Mouse (Mus musculus): ENCODE measurements around the gene Rbfox1. TPM values are rescaled to one million over a fixed set of nuclear protein-coding genes. Genes with fewer than 3 reads are reported as not detected.
A peak's percentile ranks its signal among the peaks of the same experiment; 100 is the strongest.

The Rbfox1 gene
- total RNA-seq, 2 experiments from 2014 or later, result 42.1 to 47.4 TPM

DNA sequence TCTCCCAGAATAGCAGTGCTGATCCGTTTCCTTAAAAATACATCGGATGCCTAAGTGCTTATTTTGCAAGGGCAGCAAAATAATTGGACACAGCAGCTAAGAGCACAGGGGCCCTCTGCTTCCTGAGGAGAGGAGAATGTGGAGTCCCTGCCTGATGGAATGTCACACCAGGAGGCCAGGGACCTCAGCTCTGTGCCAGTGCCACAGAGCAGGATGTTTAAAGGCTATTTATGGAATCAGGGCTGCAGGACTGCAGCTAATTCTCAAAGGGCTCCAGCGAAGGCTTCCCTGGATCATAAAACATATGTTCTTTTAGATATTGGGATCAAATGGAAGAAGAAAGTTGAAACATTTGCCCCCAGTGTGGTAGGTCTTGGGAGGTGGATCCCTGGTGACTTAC lies 201.0 kb downstream of the Rbfox1 start:
- peak; percentile 11 to 38 for DNase-seq

DNA sequence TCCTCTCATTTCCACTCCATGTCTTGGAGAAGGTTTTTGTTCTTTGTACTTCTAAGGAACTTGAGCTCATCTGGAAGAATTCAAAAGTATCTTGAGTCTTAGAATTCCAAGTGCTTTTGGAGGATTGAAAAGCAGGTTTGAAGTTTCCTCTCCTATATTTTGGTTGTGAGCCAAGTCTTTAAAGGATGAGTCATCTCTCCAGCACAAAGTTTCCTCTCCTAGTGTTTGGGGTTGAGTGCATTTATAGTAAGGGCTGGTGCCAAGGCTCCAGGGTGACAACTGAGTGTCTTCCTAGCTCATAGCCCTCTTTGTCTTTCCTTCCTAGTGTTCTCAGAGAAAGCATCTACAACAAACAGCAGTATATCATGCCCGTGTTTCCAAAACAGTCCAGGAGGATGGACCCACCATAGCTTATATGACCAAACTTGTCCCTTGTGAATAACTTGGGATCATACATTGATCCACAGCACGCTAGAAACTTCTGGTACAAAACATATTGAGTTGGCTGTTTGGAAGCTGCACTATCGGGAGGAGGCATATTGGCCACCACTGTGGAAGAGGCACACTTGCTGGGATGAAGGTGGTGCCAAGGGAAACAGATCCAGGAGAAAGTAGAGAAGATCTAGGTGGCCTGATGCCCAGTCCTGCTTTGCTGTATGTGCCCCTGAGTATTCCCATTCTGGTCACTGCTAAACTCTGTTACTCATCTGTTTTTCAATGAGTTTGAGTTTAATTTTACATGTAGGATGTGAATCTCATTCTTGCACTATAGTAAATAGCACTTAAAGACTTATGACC lies 206.4 kb downstream of the Rbfox1 start:
- no peak for DNase-seq
- intact Hi-C loops (cut with DNase I), result no loop called here

More for the DNA sequence above, 201.0 kb downstream of the Rbfox1 start:
- intact Hi-C loops (cut with DNase I), result no loop called here

DNA sequence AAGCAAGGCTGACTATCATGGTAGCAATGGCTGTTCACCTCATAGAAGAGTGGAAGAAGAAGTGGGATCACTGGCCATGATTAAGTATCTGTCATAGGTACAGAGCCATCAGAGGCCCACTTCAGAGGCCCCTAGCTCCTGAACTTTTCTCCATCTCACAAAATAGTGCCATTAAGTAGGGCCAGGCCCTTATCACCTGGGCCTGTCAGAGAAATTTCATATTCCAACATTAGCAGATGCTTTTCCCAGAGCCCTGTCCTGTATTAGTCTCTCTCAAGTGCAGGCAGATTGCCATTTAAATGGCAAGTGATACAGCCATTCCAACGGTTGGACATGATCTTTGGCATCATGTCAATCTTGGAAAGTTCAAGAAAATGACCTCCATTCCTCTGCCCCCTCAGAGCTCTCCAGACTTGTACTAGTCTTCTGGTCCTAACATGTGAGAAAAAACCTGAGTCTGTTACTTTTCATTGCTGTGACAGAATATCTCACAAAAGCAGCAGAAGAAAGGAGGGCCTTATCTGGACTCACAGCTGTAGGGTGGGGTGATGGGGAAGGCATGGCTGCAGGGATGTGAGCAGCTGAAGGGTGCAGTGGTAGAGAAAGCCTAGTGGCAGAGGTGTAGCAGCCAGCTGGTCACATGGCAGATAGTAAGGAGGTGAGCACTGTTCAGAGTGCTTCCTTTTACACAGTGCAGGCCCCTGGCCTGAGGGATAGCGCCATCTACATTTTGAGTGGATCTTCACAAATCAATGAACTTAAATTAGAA lies 210.6 kb downstream of the Rbfox1 start:
- DNase-seq, result no peak
- intact Hi-C loops (cut with DNase I), result no loop called here

DNA sequence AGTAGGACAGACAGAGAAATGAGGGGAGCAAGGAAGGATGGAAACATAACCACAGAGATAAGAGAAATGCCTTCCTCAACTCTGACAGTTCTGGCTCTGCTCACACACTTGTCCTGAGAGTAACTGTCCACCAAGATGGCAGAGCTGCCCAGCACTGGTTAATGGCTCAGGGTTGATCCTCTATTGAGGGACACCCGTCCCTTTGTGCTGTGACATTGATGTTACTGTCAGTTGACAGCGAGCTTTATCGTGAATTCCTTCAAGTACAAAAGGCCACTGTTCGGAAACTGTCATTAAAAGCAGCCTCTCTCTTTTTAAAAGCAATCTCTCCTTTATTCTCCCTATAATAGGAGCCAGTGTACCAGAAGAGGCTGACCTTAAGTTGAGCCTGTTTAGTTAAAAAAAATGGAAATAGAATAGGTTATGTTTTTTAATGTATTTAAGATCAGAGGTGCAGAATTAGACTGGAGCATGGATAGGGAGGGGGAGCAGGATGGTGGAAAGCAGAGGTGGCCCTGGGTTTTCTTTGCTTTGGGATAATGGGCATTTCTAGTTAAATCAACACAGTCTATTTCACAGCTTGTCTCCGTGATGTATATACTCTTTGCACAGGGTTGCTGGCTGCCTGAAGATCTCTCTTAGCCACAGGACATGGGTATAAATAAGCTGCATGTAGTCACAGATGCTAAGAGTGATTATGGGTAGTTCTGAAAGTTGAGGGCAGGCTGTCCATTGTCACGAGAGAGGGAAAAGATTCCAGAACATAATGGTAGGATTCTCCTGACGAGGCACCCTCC lies 212.3 kb downstream of the Rbfox1 start:
- no peak for DNase-seq
- intact Hi-C loops (cut with DNase I), result no loop called here

DNA sequence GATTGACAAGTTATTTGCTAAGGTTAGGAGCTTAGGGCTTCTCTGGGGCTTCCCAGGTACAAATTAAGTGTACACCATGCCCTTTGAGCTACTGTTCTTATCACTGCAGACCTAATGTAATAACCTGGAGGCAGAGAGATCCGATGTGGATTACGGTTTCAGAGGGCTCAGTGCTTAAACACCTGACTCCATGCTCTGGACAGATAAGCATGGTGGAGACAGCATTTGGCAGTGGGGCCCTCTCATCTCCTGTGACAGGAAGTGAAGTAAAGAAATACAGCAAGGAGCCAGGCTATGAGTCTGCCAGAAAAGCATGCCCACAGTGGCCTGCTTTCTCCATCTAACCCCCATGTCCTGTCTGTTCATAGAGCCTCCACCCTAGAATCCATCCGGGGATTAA lies 213.0 kb downstream of the Rbfox1 start:
- DNase-seq, result no peak
- intact Hi-C loops (cut with DNase I), result no loop called here

DNA sequence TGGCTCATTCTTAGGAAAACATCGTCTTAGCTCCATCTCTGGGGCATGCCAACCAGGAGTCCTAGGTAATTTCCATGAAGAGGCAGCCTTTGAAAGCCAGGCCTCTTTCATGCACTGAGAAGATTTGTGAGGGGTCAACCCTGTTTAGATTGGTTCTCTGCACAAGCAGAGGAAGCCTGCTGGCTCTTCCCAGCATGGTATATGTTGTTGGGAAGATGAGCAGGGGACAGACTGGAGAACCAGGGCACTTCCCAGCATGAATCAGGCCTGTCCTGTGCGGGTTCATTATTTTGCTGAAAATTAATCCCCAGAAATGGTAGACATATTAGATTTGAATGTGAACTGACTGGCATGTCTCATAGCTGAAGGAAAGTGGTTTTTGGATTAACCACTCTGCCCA lies 214.4 kb downstream of the Rbfox1 start:
- intact Hi-C loops (cut with DNase I), result no loop called here
- no peak for DNase-seq

DNA sequence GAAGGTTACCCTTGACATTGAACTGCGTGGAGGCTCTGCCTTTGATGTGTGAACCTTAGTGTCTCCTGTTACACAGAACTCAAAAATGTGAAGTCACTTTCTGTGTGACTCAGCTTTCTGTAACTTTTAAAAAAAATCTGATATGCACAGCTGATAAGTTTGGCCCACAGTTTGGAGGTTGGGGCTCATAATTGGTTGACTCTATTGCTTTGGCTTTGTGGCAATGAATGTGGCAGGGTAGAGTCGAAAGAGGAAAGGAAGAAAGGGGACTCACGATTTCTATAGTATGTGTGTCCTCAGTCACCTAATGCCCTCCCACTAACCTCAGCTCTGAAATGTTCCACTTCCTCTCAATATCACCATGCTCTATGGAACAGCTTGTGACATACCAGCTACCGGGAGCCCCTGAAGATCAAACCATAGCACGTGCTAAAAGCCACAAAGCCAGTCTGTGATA lies 215.3 kb downstream of the Rbfox1 start:
- intact Hi-C loops (cut with DNase I), result no loop called here
- DNase-seq, result no peak

DNA sequence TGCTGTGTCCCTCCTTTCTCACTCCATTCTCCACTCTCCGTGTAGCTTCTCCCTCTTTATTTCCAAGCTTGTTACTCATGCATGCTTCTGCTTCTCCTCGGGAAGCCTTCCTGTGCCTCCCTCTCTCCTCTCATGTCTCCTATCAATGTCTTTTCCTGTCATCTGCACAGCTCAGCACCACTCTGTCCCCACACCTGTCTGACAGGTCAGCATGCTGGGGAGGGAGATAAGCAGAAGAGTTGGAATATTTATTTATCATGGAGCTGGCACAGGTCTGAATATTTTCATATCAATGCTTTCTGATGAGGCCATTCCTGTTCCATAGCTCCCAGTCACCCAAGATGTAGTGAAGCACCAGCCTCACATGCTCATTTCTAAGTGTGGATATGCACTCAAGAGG lies 218.6 kb downstream of the Rbfox1 start:
- intact Hi-C loops (cut with DNase I), result no loop called here
- no peak for DNase-seq

DNA sequence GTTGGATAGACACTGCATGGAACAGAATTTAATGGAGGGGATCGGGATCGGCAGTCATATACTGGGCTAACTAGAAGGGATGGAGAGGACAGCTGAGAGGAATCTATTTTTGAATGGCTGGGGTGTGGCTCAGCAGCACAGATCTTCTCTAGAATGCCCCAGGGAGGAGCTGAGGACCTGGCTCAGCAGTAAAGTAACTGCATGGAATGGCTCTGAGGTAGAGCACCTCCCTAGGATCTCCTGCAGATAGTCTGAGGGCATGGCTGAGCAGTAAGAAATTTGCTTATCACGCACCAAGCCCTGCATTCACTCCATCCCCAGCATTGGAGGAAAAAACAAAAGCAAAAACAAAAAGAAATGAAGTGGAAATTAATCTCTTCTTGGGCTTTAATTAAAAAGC lies 225.0 kb downstream of the Rbfox1 start:
- intact Hi-C loops (cut with DNase I), result no loop called here
- no peak for DNase-seq

DNA sequence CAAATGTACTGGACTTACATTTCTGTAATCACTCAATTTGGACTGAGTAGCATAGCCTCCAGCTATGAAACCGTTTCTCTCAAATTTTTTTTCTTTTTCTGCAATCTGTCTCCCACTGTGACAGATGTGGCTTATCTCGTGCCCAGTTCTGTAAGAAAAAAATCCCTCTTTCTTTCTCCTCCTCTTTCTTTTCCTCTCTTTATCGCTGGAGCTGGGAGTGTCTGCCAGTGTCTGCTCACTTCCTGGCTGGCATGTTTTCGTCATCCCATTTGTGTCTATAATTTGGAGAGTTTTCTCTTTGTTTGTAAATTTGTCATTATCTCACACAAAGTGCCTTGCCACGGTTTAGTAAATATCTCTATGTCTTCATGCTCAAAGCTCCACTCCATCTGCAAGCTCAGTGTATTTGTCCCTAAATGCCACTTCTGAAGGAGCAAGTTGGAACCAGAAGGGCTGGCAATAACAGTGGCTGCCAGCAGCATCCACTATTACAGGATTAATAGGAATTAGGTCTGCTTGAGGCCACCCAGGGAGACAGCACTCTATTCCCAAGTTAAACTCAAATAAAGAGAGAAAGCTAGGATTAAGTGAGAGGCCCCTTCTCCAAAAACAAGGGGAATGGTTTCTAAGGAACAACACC lies 228.8 kb downstream of the Rbfox1 start:
- no peak for DNase-seq
- intact Hi-C loops (cut with DNase I), result no loop called here

DNA sequence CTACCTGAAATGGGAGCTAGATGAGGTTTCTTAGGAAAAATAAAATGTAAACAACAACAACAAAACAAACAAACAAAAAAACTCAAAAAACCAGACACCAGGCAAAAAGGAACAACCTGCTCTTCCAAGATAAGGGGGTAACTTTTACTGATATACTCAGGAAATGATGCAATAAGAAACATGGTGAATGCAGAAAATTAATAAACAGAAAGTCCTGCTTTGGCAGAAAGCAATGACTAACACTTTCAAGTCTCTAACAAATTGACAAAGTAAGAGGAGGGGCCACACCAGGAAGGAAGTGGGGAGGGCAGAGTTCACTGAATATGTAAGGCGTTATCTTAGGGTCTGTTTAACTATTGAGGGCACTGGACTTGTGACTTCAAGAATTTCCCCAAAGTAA lies 234.3 kb downstream of the Rbfox1 start:
- intact Hi-C loops (cut with DNase I), result no loop called here
- no peak for DNase-seq

DNA sequence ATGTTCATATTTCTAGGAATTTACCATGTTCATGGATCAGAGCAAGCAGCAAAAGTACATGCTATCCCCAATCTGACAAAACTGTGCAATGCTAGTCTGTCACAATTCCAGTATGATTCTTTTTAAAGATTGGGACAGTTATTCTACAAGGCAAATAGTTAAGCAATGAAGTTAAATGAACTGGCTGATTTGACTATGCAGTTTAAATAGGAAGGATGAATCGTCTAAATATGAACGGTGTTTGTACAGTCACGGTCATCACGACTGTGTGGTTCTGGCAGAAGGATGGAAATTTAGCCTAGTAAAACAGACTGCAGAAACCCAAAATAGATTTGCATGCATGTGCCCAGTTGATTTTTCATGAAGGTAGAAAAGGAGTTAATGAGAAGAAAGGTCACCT lies 236.1 kb downstream of the Rbfox1 start:
- no peak for DNase-seq
- intact Hi-C loops (cut with DNase I), result no loop called here

DNA sequence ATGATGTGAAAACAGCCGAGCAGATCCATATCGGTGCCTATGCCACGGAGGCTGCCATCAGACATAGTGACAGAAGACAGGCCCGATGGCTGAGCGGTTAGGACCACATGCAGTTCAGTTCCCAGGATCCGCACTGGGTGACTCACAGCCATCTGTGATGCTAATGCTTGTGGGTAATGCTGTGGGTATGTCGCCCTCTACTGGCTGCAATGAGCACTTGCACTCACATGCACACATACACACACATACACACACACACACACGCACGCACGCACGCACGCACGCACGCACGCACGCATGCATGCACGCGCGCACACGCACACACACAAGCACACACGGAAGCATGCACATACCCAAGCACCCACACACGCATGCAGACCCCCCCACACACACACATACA lies 237.7 kb downstream of the Rbfox1 start:
- intact Hi-C loops (cut with DNase I), result no loop called here
- DNase-seq, result no peak

DNA sequence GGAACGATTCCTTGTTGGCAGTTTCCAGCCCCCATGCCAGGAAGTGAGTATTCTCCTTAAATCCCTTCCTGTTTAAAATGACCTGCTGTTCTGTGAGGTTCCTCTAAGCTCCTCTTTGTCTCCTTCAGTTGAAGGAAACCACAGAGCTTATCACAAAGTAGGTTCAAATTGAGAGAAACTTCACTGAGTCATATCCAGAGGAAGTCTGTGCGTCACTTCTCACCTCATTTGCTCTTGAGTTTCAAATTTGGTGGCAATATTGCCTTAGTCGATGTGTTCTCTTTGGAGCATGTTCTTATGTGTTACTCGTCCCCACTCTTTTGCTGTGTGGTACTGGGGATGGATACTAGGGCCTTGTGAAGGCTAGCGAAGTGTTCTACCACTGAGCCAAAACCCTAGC lies 243.2 kb downstream of the Rbfox1 start:
- intact Hi-C loops (cut with DNase I), result no loop called here
- DNase-seq, result no peak

DNA sequence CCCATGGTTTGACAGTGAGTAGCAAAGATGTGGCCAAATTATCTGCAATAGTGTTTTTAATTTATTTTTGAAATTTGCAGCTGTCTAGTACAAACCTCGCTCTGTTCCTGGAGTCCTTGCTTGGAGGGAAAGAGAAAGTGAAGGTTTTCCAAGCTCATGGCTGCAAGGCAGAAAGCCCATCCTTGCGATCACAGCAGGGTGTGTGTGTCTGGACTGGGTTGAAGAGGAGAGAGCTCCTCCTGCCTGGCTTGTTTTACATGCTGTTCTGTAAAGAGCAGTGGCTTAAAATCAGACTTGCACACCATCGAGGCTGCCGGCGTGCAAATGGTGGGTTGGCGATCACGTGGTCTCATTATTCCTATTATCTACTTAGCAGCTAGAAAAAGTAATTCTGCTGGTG lies 249.9 kb downstream of the Rbfox1 start:
- no peak for DNase-seq
- intact Hi-C loops (cut with DNase I), result no loop called here

DNA sequence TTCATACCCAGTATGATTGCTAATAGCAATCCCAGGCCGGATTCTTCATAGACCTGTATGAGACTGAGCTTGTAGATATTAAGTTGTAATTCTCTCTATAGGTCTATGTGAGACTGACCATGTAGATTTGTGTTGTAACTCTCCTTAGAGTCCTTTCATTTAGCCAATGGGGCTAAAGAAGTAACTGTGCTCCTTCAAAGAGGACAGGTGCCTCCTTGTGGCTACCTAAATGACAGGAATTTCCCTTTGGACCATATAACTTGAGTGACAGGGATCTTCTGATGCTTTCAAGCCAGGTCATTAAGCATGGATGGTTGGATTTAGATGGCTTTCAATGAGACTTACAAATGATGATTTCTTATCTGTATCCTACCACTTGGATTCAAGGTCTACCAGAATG lies 254.3 kb downstream of the Rbfox1 start:
- DNase-seq, result no peak
- intact Hi-C loops (cut with DNase I), result no loop called here

DNA sequence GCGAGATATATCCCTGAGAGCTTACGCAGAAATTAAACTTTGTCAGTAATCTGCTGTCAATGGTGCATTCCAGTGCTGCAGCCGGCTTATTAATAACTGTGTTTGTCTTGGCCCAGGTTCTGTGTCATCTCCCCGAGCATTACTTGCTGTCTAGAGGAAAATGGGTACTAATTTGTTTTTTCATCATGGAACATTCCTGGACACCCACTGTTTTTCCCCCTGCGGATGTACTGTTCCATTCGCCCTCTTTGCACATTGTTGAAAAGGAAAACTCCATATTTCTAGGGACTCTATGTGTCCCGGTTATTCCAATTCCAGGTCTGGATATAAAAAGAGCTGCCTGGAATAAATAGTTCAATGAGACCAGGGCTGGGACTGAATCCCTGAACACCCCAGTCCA lies 262.8 kb downstream of the Rbfox1 start:
- no peak for DNase-seq
- intact Hi-C loops (cut with DNase I), result no loop called here

DNA sequence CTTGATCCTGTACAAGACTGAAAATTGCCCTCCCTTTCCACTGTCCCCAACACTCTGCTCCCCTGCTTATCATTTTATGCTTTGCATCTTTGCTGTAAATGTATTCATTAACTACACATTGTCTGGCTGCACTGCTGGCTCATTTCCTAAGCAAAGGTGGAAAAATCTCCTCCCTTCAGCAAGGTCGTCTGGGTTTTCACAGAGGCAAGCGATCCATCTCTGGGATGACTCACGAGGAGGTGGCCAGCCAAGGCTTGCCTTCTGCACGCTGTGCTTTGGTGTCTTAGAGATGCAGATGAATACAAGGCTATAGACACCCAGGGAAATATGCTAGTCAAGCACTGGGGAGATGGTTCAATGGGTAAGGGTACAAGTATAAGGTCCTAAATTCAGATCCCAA lies 264.2 kb downstream of the Rbfox1 start:
- intact Hi-C loops (cut with DNase I), result no loop called here
- DNase-seq, result no peak

DNA sequence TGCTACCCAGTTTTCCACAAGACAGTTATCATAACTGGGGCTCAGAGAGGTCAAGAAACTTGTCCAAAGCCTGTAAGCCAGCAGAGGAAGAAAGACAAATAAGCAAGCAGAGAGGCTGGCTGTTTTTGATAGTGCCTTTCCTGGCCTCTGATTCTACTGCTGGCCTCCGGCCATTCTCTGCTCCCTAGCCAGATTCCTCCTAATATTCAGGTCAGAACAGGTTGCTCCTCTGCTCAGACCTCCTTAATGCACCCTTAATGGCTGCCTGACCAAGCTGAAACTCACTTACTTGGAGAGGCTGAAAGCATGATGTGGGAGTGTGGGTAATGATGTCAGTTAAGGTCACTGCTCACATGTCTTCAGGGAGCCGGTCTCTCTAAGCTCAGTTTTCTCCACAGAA lies 270.4 kb downstream of the Rbfox1 start:
- no peak for DNase-seq
- intact Hi-C loops (cut with DNase I), result no loop called here

DNA sequence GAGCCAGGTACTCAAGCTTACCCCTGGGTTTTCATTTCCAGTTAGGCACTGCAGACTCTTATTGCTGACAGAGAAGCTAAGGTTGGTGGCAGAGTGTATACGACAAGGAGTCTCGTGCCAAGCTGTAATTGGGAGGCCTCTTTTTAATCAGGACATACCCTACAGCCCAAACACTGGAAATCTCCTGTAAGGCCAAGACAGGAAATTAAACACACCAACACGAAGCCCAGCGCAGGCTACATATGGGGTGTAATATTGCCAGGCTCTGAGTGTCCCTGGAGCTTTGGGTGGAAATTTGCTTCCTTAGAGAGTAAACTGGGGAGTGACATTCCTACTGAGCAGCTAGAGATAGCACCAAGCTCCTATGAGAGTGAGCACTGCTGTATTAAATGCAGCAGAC lies 279.3 kb downstream of the Rbfox1 start:
- intact Hi-C loops (cut with DNase I), result no loop called here
- no peak for DNase-seq

DNA sequence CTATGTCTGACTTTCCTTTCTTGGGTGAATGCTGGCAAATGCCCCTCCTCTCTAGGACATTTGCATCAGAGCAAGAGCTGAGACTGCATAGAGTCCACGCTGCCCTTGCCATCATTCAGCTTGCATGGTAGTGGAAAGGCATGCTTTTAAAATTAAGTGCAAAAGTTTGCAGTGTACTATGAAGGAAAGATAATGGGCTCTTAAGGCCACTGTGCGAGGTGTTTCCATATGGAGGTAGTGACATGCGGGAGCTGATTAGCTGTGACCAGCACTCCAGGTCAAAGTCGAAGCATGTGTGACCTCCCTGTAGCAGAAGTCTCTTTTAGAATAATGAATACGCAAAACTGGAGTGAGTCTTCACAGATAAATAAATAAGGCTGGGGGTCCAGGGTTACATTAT lies 284.2 kb downstream of the Rbfox1 start:
- intact Hi-C loops (cut with DNase I), result no loop called here
- DNase-seq, result no peak
